Mouse (Mus musculus): ENCODE data around the gene Tspan18. TPM values are rescaled to one million over a fixed set of nuclear protein-coding genes. Genes with fewer than 3 reads are reported as not detected.

The Tspan18 gene
- total and polyA plus RNA-seq, 3 experiments = 9.4 to 21.3 (median 16.0) TPM

GRCm38 (mm10) chr2:93152883-93153491, 181.3 kb downstream of the Tspan18 start:
- no peak overlapping the region for H3K4me3 ChIP-seq
- H3K9ac ChIP-seq (ENCODE audit: low read depth, low read length) = no peak overlapping the region
- H3K36me3 ChIP-seq (ENCODE audit: control insufficient read depth, insufficient read depth, low read length) = no peaks in the 10 kb centered on the region
- H3K27ac ChIP-seq = no peak overlapping the region
- TF ChIP-seq EP300 (IDR thresholded peaks at IDR 0.05; ENCODE audit: insufficient read depth, low read depth, low read length) = no peak
- TF ChIP-seq CTCF (IDR thresholded peaks at IDR 0.05) = no peak
- TF ChIP-seq POLR2A (IDR thresholded peaks at IDR 0.05; ENCODE audit: insufficient read depth, low read depth, low read length) = no peak
- WGBS = 60% methylated on average over 7 of the region's 7 CpGs
- no peaks in the 10 kb centered on the region for H3K27me3 ChIP-seq (ENCODE audit: control insufficient read depth, insufficient read depth, low read length)
- intact Hi-C loops (cut with DNase I) = no loop called here
- no peaks in the 10 kb centered on the region; the same call in none of the 2 replicates for H3K4me1 ChIP-seq (ENCODE audit: control insufficient read depth, insufficient read depth, low read length)
- no peak for DNase-seq
- H3K79me2 ChIP-seq (replicated peaks; ENCODE audit: control insufficient read depth, insufficient read depth, low read length) = no peaks in the 10 kb centered on the region

GRCm38 (mm10) chr2:93152191-93152601, 182.1 kb downstream of the Tspan18 start:
- Histone ChIP-seq H3K27ac (no peak overlapping the region), H3K79me2 (replicated peaks; ENCODE audit: control insufficient read depth, insufficient read depth, low read length) (no peaks in the 10 kb centered on the region), H3K4me1 (ENCODE audit: control insufficient read depth, insufficient read depth, low read length) (no peaks in the 10 kb centered on the region; the same call in none of the 2 replicates), H3K36me3 (ENCODE audit: control insufficient read depth, insufficient read depth, low read length) (no peaks in the 10 kb centered on the region), H3K4me3 (no peak overlapping the region), H3K27me3 (ENCODE audit: control insufficient read depth, insufficient read depth, low read length) (no peaks in the 10 kb centered on the region), H3K9ac (ENCODE audit: low read depth, low read length) (no peak overlapping the region)
- TF ChIP-seq CTCF (IDR thresholded peaks at IDR 0.05) = no peak
- TF ChIP-seq POLR2A (IDR thresholded peaks at IDR 0.05; ENCODE audit: insufficient read depth, low read depth, low read length) = no peak
- TF ChIP-seq EP300 (IDR thresholded peaks at IDR 0.05; ENCODE audit: insufficient read depth, low read depth, low read length) = no peak
- intact Hi-C loops (cut with DNase I) = no loop called here
- 38% methylated on average over 6 of the region's 6 CpGs for WGBS
- no peak for DNase-seq

Other genes with a start within 250 kb of the Tspan18 start
- 10 to 100 TPM; 25.2 to 33.2 TPM for gene Trp53i11, start 147.0 kb downstream of the Tspan18 start, total RNA-seq (2021)
- gene Trp53i11, start 147.0 kb downstream of the Tspan18 start, polyA plus RNA-seq (2012; rRNA removed) = 34.4 and 42.7 TPM in 2 replicates
- gene Cd82, start 128.6 kb upstream of the Tspan18 start, total RNA-seq (2021) = 10 to 100 TPM; 15.2 to 18.7 TPM
- gene Cd82, start 128.6 kb upstream of the Tspan18 start, polyA plus RNA-seq (2012; rRNA removed) = 28.1 and 31.6 TPM in 2 replicates
- not detected for gene Gm10803, start 226.1 kb upstream of the Tspan18 start, total RNA-seq (2021)
- gene Gm10803, start 226.1 kb upstream of the Tspan18 start, polyA plus RNA-seq (2012; rRNA removed) = not detected in 2 replicates

All from heart, adult 2 months (tissue).